Mouse (Mus musculus) WW6 (cell line): ENCODE data around the gene Insyn1.

Experiments
- DNase-seq: peaks from one replicate; pipeline ENCODE4 v3.0.0-alpha.2; 2013; ENCODE audit warnings: low read depth, low spot score

The Insyn1 gene

DNA sequence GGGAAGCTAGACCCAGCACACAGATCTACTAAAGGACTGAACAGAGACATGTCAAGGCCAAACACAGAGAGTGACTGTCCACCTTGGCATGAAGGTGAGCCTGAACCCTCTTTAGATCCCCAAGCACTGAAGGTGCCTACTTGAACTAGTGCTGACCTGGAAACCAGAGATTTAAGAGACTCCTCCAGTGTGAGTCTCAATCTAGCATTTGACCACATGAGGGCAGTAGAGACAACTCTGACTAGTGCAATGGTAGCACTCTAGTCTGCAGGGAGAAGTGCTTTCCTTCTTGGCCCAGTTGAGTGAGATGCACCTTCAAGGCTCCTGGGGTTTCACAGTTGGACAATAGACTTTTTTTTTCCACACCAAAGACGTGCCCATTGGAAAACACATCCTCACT is 46.4 kb downstream of the Insyn1 start:
- no peak for DNase-seq

DNA sequence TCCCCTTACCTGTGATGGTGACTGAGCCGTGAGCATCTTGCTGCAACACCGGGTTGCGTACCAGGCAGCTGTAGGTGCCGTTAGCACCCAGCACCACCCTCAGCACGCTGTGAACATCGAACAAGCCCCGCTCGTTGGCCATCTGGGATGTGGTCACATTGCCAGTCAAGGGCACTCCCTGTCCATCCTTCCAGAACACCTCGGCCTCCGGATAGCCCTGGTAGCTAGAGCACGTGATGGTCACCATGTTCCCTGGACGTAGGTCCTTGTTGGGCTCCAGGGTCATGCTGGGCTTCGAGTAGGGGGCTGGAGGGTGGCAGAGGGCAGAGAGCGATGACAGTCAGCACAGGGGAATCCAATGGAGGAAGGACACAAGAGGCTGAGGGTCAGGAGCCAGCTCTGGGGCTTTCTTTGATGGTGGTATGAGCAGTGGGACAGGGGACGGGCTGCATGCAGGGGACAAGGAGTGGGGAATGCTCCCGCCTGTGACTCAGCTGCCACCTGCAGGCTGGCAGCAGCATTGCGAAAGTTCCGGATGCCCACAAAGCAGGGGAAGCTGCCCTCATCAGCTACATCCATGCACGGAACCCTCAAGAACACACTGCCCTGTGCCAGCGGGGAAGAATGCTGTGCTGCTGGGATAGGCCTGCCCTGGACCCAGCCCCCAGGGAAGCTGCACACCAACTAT is 47.2 kb downstream of the Insyn1 start:
- no peak for DNase-seq

DNA sequence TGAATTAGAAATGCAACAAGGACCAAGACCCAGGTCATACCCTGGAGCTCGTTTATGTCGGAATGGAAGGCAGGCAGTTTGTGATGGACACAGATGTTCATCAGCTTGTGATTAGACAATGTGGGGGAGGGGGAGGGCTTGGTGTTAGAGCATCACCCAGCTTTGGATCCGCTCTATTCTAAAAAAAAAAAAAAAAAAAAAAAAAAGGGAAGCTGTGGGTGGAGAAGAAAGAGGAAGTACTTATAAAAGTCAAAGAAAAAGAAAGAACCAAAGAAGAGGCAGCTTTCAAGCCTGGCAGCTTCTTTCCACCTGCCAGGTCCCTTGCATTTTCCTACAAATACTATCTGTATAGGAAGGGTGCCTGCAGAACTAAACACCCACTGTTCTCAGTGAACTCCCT is 49.4 kb downstream of the Insyn1 start:
- no peak for DNase-seq

DNA sequence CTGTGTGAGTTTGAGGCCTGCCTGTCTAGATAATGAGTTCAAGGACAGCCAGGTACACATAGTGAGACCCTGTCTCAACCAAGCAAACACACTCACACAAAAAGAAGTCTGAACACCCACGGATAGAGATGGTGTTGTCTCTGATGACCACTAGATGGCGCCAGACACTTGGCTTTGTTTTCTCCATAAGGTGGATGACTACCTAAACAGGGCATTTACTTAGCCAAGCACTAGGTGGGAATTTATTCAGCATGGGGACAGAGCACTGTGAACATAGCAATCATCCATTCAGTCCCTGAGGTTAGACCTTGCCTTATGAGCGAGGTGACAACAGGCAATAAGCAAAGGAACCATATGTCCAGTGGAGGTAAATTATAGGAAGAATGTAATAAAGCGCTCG is 51.5 kb downstream of the Insyn1 start:
- DNase-seq, result no peak

DNA sequence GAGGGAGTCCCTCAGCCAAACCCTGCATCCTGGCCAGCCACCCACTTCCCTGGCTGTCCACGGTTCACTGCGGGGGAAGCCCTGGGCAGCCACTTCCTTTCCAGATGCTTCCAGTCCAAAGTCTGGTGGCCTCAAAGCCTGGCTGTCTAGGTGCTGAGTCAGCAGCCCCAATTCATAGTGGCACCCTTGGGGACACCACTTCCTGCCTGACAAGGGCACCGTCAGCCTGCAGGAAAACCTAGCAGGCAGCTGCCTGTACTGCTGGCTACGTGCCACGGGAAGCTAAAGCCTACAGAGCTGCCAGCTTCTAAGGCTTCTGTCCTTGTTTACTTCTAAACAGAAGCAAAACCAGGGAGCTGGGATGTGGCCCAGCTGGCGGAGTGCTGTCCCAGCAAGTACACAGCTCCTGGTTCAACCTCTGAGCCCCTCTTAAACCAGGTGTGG is 53.5 kb downstream of the Insyn1 start:
- no peak for DNase-seq

DNA sequence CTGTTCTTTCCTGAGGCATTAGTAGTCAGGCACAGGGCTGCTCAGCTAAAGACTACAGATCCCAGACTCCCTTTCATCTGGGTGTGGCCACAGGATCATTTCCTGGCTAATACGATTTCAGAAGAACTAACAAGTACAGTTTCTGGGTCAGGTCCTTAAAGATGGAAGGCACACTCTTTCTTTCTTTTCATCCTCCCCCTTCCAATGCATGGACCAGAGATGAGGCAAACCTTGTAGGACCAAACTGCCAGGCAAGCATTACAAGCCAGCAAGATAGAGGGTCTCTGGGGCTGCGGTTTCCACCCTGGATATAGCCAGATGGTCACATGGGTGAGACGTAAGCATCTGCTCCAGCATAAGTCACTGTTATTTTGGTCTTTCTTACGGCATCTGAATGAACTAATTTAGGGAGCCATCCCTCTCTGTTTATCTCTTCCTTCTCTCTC is 56.5 kb downstream of the Insyn1 start:
- DNase-seq, result no peak

DNA sequence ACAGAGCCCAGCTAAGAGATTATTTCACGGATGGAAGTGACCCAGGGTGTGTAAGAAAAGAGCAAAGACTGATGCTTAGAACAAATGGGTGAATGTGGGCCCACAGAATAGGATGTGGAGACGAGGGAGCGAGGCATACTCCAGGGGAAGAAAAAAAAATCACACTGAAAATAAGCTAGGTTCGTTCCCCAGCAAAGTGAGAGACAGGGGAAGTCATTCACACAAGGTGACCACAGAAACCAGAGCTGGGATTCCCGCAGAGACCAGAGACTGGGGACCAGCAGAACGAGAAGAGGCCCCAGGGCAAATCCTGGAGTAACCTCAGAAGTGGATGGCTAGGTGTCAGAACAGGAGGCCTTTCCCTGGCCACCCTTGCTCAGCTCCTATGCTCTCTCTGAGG is 57.0 kb downstream of the Insyn1 start:
- no peak for DNase-seq

DNA sequence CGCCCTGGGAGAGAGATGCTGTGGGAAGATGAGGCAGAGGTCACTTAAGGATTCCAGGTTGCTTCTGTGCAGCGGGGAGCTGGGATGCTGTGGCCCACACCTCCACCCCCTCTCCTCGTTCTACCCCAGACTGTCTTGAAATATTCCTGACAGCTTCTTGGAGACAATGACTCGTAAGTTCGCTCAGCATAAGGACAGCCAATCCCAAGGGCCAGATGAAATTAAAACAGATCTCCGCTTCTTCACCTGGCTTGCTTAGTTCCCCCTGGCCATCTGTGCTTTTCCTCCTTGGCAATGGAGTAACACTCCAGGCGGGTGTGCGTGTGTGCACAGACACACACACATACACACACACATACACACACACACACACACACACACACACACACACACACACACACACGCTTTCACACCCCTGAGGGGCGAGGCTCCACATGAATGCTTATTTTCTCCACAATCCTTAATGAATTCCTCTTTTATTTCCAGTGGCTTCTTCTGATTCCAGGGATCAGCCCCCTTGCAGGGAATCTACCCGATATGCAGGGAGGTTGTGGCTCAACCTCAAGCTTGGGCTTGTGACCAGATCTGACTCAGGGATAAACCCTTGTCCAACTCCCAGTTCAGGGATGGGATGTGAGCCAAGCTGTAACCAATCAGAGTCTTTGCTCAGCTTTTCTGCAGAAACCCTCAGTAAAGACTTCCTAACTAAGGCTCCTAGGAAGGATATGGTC is 58.4 kb downstream of the Insyn1 start:
- DNase-seq, result no peak

DNA sequence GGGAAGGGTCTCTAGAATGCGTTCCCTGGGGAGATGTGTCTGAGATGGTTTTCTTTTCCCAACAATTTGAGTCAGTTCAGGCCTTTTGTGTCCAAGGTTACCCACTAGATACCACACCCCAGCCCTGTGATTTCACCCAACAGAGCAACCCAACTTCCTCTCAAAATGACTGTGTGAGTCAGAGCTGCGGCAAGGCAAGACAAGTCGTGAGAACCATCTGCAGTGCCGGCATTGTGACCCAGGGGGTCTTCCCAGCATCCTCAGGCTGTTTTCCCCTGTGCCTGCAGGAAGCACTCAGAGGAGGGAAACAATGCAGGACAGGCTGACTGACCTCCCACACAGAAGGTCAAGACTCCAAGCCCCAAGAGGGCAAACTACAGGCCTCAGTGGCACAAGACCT is 60.5 kb downstream of the Insyn1 start:
- no peak for DNase-seq
